Mouse (Mus musculus) testis, postnatal 10 days (tissue): ENCODE measurements around the gene Slc3a2.
A peak's percentile ranks its signal among the peaks of the same experiment; 100 is the strongest.
"Not testable (repeated sequence)": the region's sequence is repeated elsewhere in the genome, so short reads cannot be mapped to it uniquely, and the experiment has no call there.

Experiments used
- DNase-seq: peaks from one replicate; pipeline ENCODE4 v3.0.0; 2021; ENCODE audit warnings: low spot score

Slc3a2 gene

GRCm38 (mm10) chr19:8722907-8723573 is at the start of gene Slc3a2:
Gene Slc3a2 (minus strand): TSS chr19:8723369.
- DNase-seq, result peak; percentile 92

DNA sequence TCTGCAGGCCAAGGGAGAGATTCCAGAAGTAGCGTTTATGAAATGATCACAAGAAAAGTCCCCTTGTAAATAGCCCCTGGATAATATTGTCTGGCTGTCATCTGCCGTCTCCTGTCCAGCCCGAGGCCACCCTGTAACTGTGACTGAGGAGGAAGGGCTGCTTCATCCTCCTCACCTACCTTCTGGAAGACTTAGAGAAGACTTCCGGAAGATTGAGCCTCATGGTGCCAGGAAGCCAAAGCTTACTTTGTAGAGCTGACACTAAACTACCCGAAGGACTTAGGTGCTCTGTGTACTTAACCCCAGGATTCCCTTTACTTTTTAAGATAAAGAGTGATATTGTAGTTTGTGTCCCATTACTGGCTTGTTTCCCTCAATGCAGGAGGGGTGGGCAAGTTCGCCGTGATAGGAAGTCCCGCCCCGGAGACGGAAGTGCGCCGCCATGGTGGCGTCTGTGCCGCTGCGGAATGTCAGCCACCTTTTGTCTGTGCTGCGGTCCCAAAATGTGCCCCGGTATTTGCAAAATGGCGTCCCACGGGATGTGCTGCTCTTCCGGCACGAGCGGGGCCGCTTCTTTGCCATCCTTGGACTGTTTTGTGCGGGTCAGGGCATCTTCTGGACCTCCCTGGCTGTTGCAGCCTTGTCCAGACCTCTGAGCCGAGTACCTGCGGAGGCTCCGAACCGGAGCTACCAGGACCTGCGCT is 47.5 kb upstream of the Slc3a2 start, which contains the start of gene Tmem223:
Gene Tmem223 (plus strand): TSS at position 430 of the 704 bp plus-strand sequence.
- DNase-seq, result peak; percentile 84

DNA sequence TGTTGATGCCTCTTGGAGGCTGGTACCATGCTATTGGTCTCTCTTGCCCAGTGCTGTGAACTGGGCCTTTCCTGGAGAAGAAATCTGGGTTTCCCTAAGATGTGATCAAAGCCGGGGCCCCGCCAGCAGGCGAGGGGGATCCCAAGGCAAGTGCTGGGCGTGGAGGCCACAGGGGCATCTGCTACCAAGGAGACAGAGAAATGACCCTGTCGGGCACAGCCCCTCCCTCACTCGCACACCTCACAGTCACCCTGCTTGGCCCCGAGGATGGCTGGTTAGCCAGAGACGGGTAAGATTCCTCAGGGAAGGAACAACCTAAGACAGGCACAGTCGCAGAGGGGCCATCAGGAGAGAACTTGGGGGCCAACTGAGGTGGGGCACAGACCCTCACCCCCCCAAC is 42.4 kb upstream of the Slc3a2 start:
- no peak for DNase-seq

GRCm38 (mm10) chr19:8763276-8763675 is 40.1 kb upstream of the Slc3a2 start:
- no peak for DNase-seq

DNA sequence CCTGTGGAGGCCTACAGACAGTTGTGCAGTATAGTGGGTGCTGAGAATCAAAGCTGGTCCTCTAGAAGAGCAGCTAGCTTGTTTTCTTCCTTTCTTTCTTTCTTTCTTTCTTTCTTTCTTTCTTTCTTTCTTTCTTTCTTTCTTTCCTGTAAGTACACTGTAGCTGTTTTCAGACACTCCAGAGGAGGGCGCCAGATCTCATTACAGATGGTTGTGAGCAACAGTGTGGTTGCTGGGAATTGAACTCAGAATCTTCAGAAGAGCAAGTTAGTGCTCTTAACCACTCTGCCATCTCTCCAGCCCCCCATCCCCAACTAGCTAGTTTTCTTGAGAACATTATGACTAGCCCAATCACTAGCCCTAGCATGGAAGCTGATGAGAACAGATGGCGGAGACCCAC is 37.6 kb upstream of the Slc3a2 start:
- no peak for DNase-seq

DNA sequence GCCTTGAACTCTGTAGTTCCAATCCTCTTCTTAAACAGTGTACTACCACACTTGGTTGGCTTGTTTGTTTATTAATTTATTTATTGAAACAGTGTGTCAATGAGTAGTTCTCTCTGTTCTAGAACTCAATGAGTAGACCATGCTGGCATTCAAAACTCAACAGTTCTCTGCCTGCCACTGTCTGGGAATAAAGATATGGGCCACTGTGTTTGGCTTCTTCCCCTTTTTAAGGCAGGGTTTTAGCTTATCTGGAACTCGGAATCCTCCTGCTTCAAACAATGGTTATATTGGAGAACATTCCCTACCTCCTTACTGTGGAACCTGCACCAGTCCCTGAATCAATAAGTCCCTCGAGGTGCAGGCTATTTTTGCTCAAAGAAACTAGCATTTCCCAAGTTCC is 35.7 kb upstream of the Slc3a2 start:
- no peak for DNase-seq

- no peak for DNase-seq
Observed at GRCm38 (mm10) chr19:8757471-8757998, 34.4 kb upstream of the Slc3a2 start.

DNA sequence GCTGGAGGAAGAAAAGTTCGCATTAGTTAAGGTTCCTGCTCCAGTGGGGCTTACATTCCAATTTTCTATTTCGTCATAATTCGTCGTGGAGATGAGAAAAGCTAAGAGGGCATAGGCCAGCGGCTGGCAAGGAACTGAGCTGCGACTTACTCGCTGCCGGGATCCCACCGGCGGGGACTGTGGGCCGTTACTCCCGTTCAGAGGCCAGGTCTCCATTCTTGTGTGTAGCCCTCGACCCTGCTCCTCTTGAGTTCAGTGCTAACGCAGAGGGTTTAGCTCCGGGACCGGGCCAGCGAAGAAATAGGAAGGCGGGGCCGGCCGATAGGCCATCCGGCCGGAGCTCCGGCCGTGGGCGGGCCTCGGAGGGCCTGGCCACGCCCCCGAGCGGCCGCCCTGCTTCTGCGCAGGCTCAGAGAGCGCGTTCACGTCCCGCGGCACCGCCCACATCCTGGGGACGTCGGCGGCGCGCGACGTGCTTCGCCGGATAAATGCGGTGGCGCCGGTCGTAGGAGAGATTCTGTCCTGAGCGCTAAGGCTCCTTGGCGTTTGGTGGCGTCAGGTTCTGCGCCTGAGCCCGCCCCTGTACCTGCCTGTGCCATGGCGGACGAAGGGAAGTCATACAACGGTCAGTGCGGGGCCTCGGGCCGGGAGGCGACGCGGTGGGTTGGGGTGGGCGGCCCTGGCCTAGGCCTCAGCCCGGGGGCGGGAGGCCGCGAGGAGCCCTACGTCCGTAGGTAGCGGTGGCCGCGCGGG is 33.6 kb upstream of the Slc3a2 start, which contains the start of gene Nxf1:
Gene Nxf1 (plus strand): TSS at position 439 of the 753 bp plus-strand sequence.
- peak; percentile 96 for DNase-seq

DNA sequence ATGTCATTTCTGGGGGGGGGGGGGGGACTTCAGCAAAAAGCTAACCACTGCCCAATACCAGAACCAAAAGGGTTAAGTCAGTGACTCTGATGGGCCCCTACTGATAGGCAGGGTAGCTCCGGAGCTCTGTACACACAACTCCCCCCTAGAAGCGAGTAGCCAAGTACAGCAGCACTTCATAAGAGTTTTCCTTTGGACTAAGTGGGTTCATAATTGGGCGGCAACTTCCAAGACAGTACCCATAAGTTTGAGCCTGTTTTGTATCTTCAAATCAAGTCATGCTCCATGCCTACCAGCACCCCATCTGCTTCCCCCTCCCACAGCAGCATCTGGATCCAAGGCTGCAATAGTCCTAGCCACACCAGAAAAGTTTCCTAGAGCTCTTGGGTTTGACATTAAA is 32.5 kb upstream of the Slc3a2 start:
- no peak for DNase-seq

- no peak for DNase-seq
Observed at GRCm38 (mm10) chr19:8747368-8747767, 24.2 kb upstream of the Slc3a2 start.

GRCm38 (mm10) chr19:8745382-8745781 is 22.2 kb upstream of the Slc3a2 start:
- DNase-seq, result no peak

DNA sequence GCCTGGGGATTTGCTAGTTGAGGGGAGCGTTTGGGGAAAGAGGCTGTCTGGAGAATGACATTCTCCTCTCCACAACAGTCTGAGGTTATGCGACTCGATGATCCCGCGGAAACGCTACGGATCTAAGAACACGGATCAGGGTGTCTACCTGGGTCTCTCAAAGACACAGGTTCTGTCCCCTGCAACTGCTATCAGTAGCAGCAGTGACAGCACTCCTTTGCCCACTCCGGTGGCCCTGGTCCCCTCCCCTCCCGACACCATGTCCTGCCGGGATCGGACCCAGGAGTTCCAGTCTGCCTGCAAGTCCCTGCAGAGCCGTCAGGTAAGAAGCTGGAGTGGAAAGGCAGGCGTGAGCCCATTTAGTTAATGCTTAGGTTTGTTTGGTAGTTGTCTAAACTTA is 19.0 kb upstream of the Slc3a2 start:
- DNase-seq, result peak; percentile 47

DNA sequence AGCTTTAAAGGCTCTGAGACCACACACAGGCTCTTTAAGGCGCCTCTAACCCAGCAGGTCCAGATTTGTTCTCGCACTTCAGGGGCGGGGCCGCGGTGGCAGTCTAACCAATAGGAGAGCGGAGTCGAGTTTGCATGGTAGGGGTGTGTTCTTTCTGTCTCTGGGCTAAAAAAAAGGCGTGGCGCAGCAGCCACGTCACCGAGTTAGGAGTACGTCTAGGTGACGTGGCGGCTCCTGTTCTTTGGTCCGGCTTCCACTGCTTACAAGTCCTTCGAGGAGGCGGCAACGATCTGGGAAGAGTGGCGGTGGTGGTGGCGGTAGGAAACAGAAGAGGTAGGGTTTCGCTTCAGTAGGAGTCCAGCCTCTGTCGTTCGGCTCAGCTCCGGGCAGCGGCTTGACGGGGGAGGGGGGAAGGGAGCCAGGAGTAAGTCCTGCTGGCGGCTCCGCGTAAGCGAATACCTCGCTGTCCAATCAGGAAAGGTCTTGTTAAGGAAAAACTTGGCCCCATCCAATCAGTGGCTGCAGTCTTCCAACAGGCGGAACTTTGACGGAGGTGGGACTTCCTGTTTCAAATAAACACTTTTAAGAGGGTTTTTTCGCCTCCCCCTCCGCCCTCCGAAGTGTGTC is 18.2 kb upstream of the Slc3a2 start, which contains the start of gene Stx5a:
Gene Stx5a (plus strand): TSS at position 171 of the 627 bp plus-strand sequence.
- peak; percentile 96 for DNase-seq

GRCm38 (mm10) chr19:8740603-8741002 is 17.4 kb upstream of the Slc3a2 start, which contains the start of gene 1700092M07Rik:
Gene 1700092M07Rik (plus strand): TSS chr19:8740718.
- DNase-seq, result peak; percentile 52

- no peak for DNase-seq
Observed at GRCm38 (mm10) chr19:8739646-8740045, 16.5 kb upstream of the Slc3a2 start.

DNA sequence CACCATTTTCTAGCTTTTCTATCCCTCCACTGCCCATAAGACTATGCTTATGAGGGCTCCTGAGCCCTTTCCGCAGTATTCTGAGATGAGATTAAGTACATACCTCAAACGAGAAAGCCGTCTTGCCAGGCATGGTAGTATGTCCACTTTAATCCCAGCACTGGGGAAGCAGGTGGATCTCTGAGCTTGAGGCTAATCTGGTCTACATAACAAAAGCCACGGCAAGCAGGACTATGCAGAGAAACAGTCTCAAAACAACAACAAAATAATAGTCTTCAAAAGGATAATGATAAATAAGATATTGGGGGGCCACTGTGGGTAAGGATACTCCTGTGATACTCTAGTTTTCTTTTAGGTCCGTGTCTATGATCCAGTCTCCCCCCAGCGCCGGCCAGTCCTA is 15.7 kb upstream of the Slc3a2 start:
- DNase-seq, result no peak

- no peak for DNase-seq
Observed at GRCm38 (mm10) chr19:8736160-8736467, 12.9 kb upstream of the Slc3a2 start.

GRCm38 (mm10) chr19:8735389-8736159 is 12.4 kb upstream of the Slc3a2 start, which contains the start of gene Wdr74:
Gene Wdr74 (plus strand): TSS chr19:8735827.
- DNase-seq, result peak; percentile 96

- DNase-seq, result no peak
Observed at GRCm38 (mm10) chr19:8734334-8734733, 11.2 kb upstream of the Slc3a2 start.

- not testable (repeated sequence) for DNase-seq
Observed at GRCm38 (mm10) chr19:8728335-8729099, 5.3 kb upstream of the Slc3a2 start.
